Mouse (Mus musculus) embryonic fibroblast, embryonic 13.5 days (primary cell): ENCODE data around the gene Actg1.

Experiments
- CTCF ChIP-seq: IDR thresholded peaks from 2 replicates; pipeline ENCODE4 v1.5.1; 2011; ENCODE audit warnings: mild to moderate bottlenecking, control low read depth, low read length, moderate library complexity, borderline replicate concordance; ENCODE audit not compliant: insufficient read depth
- POLR2A ChIP-seq: IDR thresholded peaks from 2 replicates; pipeline ENCODE4 v1.6.1; 2011; ENCODE audit warnings: low read depth, mild to moderate bottlenecking, control low read depth, low read length, moderate library complexity

GRCm38 (mm10) chr11:120337447-120337846 is 10.9 kb downstream of the Actg1 start:
- TF ChIP-seq CTCF (no peak), POLR2A (no peak)
